Mouse (Mus musculus) liver, embryonic 12.5 days (tissue): ENCODE measurements around the gene Ccr9. TPM values are rescaled to one million over a fixed set of nuclear protein-coding genes. Genes with fewer than 3 reads are reported as not detected.
"Not testable (repeated sequence)": the region's sequence is repeated elsewhere in the genome, so short reads cannot be mapped to it uniquely, and the experiment has no call there.

Source experiments
- ATAC-seq: fragments of 200-750 bp; cut with Nextera tagmentation; 2 replicates; pipeline ENCODE4 v1.8.0; 2017; ENCODE audit warnings: moderate number of reproducible peaks, mild to moderate bottlenecking, moderate library complexity
- H3K27ac ChIP-seq: fragments of 300-500 bp; sonication (generic); 2 replicates; pipeline ENCODE4 v1.5.1; 2016; ENCODE audit warnings: mild to moderate bottlenecking
- H3K27me3 ChIP-seq: fragments of 300-500 bp; sonication (generic); replicated peaks from 2 replicates; pipeline ENCODE4 v1.6.1; 2016; ENCODE audit warnings: mild to moderate bottlenecking, moderate library complexity
- H3K36me3 ChIP-seq: fragments of 300-500 bp; sonication (generic); 2 replicates; pipeline ENCODE4 v1.6.1; 2016; ENCODE audit warnings: mild to moderate bottlenecking, moderate library complexity
- H3K4me1 ChIP-seq: fragments of 300-500 bp; sonication (generic); 2 replicates; pipeline ENCODE4 v1.6.1; 2016
- H3K4me2 ChIP-seq: fragments of 300-500 bp; sonication (generic); 2 replicates; pipeline ENCODE4 v1.6.1; 2016; ENCODE audit warnings: mild to moderate bottlenecking, moderate library complexity
- H3K4me3 ChIP-seq: fragments of 300-500 bp; sonication (generic); 2 replicates; pipeline ENCODE4 v1.5.1; 2016; ENCODE audit warnings: mild to moderate bottlenecking, moderate library complexity
- H3K9ac ChIP-seq: fragments of 300-500 bp; sonication (generic); 2 replicates; pipeline ENCODE4 v1.6.1; 2016; ENCODE audit warnings: mild to moderate bottlenecking, moderate library complexity
- H3K9me3 ChIP-seq: fragments of 300-500 bp; sonication (generic); replicated peaks from 2 replicates; pipeline ENCODE4 v1.6.1; 2016; ENCODE audit warnings: mild to moderate bottlenecking, moderate library complexity
- WGBS: fragments of 180-500 bp; shearing (Covaris S2); methylation state at CpG from one replicate; pipeline ENCODE4 v1.1.7; 2016; ENCODE audit not compliant: insufficient replicate concordance; 5-methylcytosine and 5-hydroxymethylcytosine counted together
- polyA plus RNA-seq: library from polyadenylated mRNA; unstranded; fragments of >200 nt; fragmentation: Nextera tagmentation; extraction: Ambion mirVana; gene quantifications from 2 replicates; pipeline ENCODE4 v1.2.1, GENCODE M21; 2016

The Ccr9 gene
- polyA plus RNA-seq, 1 experiment from 2014 or later = 0.26 TPM

GRCm38 (mm10) chr9:123659986-123660676, 18.1 kb upstream of the Ccr9 start:
- H3K4me2 ChIP-seq, H3K4me1 ChIP-seq, H3K9me3 ChIP-seq, H3K4me3 ChIP-seq, H3K27ac ChIP-seq, ATAC-seq, H3K9ac ChIP-seq, H3K36me3 ChIP-seq: not testable (repeated sequence)
- peaks cover 10% of the 10 kb centered on the region for H3K27me3 ChIP-seq
- WGBS = 79% methylated on average over 18 of the region's 18 CpGs

- no peak overlapping the region for H3K27ac ChIP-seq
- ATAC-seq = no peak
- H3K9me3 ChIP-seq = no peaks in the 10 kb centered on the region
- no peak overlapping the region for H3K4me2 ChIP-seq
- H3K4me3 ChIP-seq = no peak overlapping the region
- no peak overlapping the region for H3K9ac ChIP-seq
- peaks cover 10% of the 10 kb centered on the region for H3K27me3 ChIP-seq
- 34% methylated on average over 5 of the region's 5 CpGs for WGBS
- H3K4me1 ChIP-seq = no peaks in the 10 kb centered on the region
- no peaks in the 10 kb centered on the region for H3K36me3 ChIP-seq
Measured at GRCm38 (mm10) chr9:123665645-123666044, 12.6 kb upstream of the Ccr9 start.

GRCm38 (mm10) chr9:123679198-123679597, 959 bp downstream of the Ccr9 start:
- peak overlapping the region; percentile 68 for H3K4me3 ChIP-seq
- peak overlapping the region; percentile 95 for H3K4me2 ChIP-seq
- peaks cover 86% of the 10 kb centered on the region for H3K27me3 ChIP-seq
- peak overlapping the region; percentile 74 for H3K9ac ChIP-seq
- peaks cover 17% of the 10 kb centered on the region for H3K4me1 ChIP-seq
- ATAC-seq = no peak
- no peaks in the 10 kb centered on the region for H3K9me3 ChIP-seq
- WGBS = 17% methylated on average over 2 of the region's 2 CpGs
- no peak overlapping the region for H3K27ac ChIP-seq
- H3K36me3 ChIP-seq = no peaks in the 10 kb centered on the region

GRCm38 (mm10) chr9:123683704-123684103, 5.5 kb downstream of the Ccr9 start:
- 41% methylated on average over 3 of the region's 3 CpGs for WGBS
- Histone ChIP-seq H3K4me1 (peaks cover 7% of the 10 kb centered on the region), H3K4me2 (no peak overlapping the region), H3K9ac (no peak overlapping the region), H3K36me3 (no peaks in the 10 kb centered on the region), H3K9me3 (no peaks in the 10 kb centered on the region), H3K27ac (no peak overlapping the region), H3K4me3 (no peak overlapping the region), H3K27me3 (peaks cover 42% of the 10 kb centered on the region)
- ATAC-seq = no peak

- Histone ChIP-seq H3K27me3 (peaks cover 18% of the 10 kb centered on the region), H3K27ac (no peak overlapping the region), H3K9me3 (no peaks in the 10 kb centered on the region), H3K4me2 (no peak overlapping the region), H3K36me3 (no peaks in the 10 kb centered on the region), H3K4me1 (no peaks in the 10 kb centered on the region; the same call in 1 of the 2 replicates), H3K9ac (no peak overlapping the region), H3K4me3 (no peak overlapping the region)
- ATAC-seq = no peak
- WGBS = 67% methylated on average over 5 of the region's 5 CpGs
Measured at GRCm38 (mm10) chr9:123686206-123686605, 8.0 kb downstream of the Ccr9 start.

- Histone ChIP-seq H3K4me1 (no peaks in the 10 kb centered on the region; the same call in 1 of the 2 replicates), H3K4me2 (no peak overlapping the region), H3K9me3 (no peaks in the 10 kb centered on the region), H3K36me3 (no peaks in the 10 kb centered on the region), H3K9ac (no peak overlapping the region), H3K27ac (no peak overlapping the region), H3K27me3 (0 out of 2 replicates have a peak, but pooled peaks cover 3% of the 10 kb centered on the region), H3K4me3 (no peak overlapping the region)
- no peak for ATAC-seq
- 41% methylated on average over 1 of the region's 1 CpGs for WGBS
Measured at GRCm38 (mm10) chr9:123688227-123688626, 10.0 kb downstream of the Ccr9 start.

GRCm38 (mm10) chr9:123695634-123696302, 17.5 kb downstream of the Ccr9 start:
- ATAC-seq = no peak
- WGBS = 76% methylated on average over 3 of the region's 3 CpGs

GRCm38 (mm10) chr9:123701822-123702221, 23.6 kb downstream of the Ccr9 start:
- no peak overlapping the region for H3K4me3 ChIP-seq
- peak overlapping the region; percentile 78 for H3K27ac ChIP-seq

More at GRCm38 (mm10) chr9:123695634-123696302, 17.5 kb downstream of the Ccr9 start:
- no peaks in the 10 kb centered on the region for H3K27me3 ChIP-seq
- no peak overlapping the region for H3K9ac ChIP-seq
- H3K4me3 ChIP-seq = no peak overlapping the region
- H3K4me2 ChIP-seq = no peak overlapping the region
- peaks cover 20% of the 10 kb centered on the region for H3K36me3 ChIP-seq
- H3K9me3 ChIP-seq = no peaks in the 10 kb centered on the region
- peaks cover 8% of the 10 kb centered on the region for H3K4me1 ChIP-seq
- no peak overlapping the region for H3K27ac ChIP-seq

GRCm38 (mm10) chr9:123709226-123709625, 31.0 kb downstream of the Ccr9 start:
- ATAC-seq = no peak
- Histone ChIP-seq H3K27me3 (no peaks in the 10 kb centered on the region), H3K4me1 (no peaks in the 10 kb centered on the region), H3K9ac (no peak overlapping the region), H3K9me3 (no peaks in the 10 kb centered on the region), H3K27ac (no peak overlapping the region), H3K4me3 (no peak overlapping the region), H3K4me2 (no peak overlapping the region), H3K36me3 (peaks cover 48% of the 10 kb centered on the region)
- 41% methylated on average over 2 of the region's 2 CpGs for WGBS

More at GRCm38 (mm10) chr9:123701822-123702221, 23.6 kb downstream of the Ccr9 start:
- 38% methylated on average over 5 of the region's 5 CpGs for WGBS
- Histone ChIP-seq H3K4me2 (peak overlapping the region; percentile 39), H3K27me3 (no peaks in the 10 kb centered on the region), H3K36me3 (peaks cover 33% of the 10 kb centered on the region), H3K4me1 (peaks cover 29% of the 10 kb centered on the region), H3K9ac (peak overlapping the region; percentile 39), H3K9me3 (no peaks in the 10 kb centered on the region)
- peak; percentile 99 for ATAC-seq

- H3K4me1 ChIP-seq = peaks cover 20% of the 10 kb centered on the region
- H3K27me3 ChIP-seq = no peaks in the 10 kb centered on the region
- no peak overlapping the region for H3K4me3 ChIP-seq
- H3K9ac ChIP-seq = no peak overlapping the region
- no peaks in the 10 kb centered on the region for H3K9me3 ChIP-seq
- no peak overlapping the region for H3K27ac ChIP-seq
- no peak for ATAC-seq
- no peak overlapping the region for H3K4me2 ChIP-seq
- H3K36me3 ChIP-seq = peaks cover 32% of the 10 kb centered on the region
- WGBS = 74% methylated on average over 2 of the region's 2 CpGs
Measured at GRCm38 (mm10) chr9:123713111-123713510, 34.9 kb downstream of the Ccr9 start.

GRCm38 (mm10) chr9:123716301-123716700, 38.1 kb downstream of the Ccr9 start:
- 62% methylated on average over 3 of the region's 3 CpGs for WGBS
- Histone ChIP-seq H3K9me3 (no peaks in the 10 kb centered on the region), H3K4me3 (peak overlapping the region; percentile 21), H3K4me1 (peaks cover 20% of the 10 kb centered on the region), H3K4me2 (peak overlapping the region; percentile 84), H3K27me3 (peaks cover 8% of the 10 kb centered on the region), H3K27ac (no peak overlapping the region), H3K9ac (peak overlapping the region; percentile 42; the same call in 1 of the 2 replicates), H3K36me3 (peaks cover 8% of the 10 kb centered on the region)
- no peak for ATAC-seq
